Mouse (Mus musculus) gastrocnemius, postnatal 4 days (tissue): ENCODE data around the gene Riok2. TPM values are rescaled to one million over a fixed set of nuclear protein-coding genes. Genes with fewer than 3 reads are reported as not detected.

ENCODE experiments used
- total RNA-seq, 2 experiments: library from RNA; stranded (reverse); gene quantifications; 2 replicates each; pipeline ENCODE4 v1.2.3; 2021

Riok2 gene
- total RNA-seq, 2 experiments from 2014 or later, result 16.6 to 17.7 TPM

Other genes with a start within 250 kb of the Riok2 start
- gene Lix1, start 28.4 kb downstream of the Riok2 start, total RNA-seq, result 1 to 10 TPM; 3.2 TPM